Comparison of ENCODE assay signal across 13 mouse cellular contexts in genomic region chr6:128349711-128350110, GRCm38 (mm10). TPM values are rescaled to one million over a fixed set of nuclear protein-coding genes. Genes with fewer than 3 reads are reported as not detected.
A peak's percentile ranks its signal among the peaks of the same experiment; 100 is the strongest.
DNase-seq lines count a peak whose midpoint lies in the region; ATAC-seq and TF ChIP-seq lines count a peak whose summit lies in the region.
"Had no signal": no experiment of that assay in that cellular context is flagged by ENCODE, and none has a peak within 500 bp of the region (broad histone marks: within the 10 kb centered on the region; RNA-seq: fewer than 3 reads in every experiment).

No protein-coding gene starts in this region.

- DNase-seq in forebrain, embryonic 14.5 days (ENCODE audit: low spot score) = peak; percentile 19
- DNase-seq in left cerebral cortex, adult 2 months (ENCODE audit: extremely low spot score in 1 of 2, low spot score in 2 of 2) = no peak
- no peak for DNase-seq in left cerebral cortex, adult 8-10 months (ENCODE audit: low spot score in 2 of 2)
- peak; percentile 78 for DNase-seq in 416B (ENCODE audit: low read depth)
- DNase-seq in spleen, postnatal 36 days (ENCODE audit: low spot score in 2 of 2) = no peak
- DNase-seq: adrenal gland, postnatal 14 days; thymus, postnatal 25 days had no signal

- no peak overlapping the region for H3K4me3 ChIP-seq in forebrain, embryonic 14.5 days (ENCODE audit: low read depth, low read length)
- no peak overlapping the region for H3K4me3 ChIP-seq in forebrain, embryonic 12.5 days (replicated peaks)
- H3K4me3 ChIP-seq in left cerebral cortex, adult 2 months = no peak overlapping the region
- no peak overlapping the region for H3K4me3 ChIP-seq in hindbrain, embryonic 12.5 days
- H3K4me3 ChIP-seq: limb, embryonic 13.5 days had no signal

- H3K27ac ChIP-seq in forebrain, embryonic 14.5 days (ENCODE audit: low read depth, low read length) = no peak overlapping the region
- H3K27ac ChIP-seq in forebrain, embryonic 12.5 days = no peak overlapping the region
- H3K27ac ChIP-seq in left cerebral cortex, adult 2 months = peak overlapping the region; percentile 38
- H3K27ac ChIP-seq in hindbrain, embryonic 12.5 days = peak overlapping the region; percentile 32; the same call in 1 of the 2 replicates
- H3K27ac ChIP-seq: limb, embryonic 13.5 days had no signal

- no peak for ATAC-seq in forebrain, embryonic 14.5 days
- ATAC-seq in forebrain, embryonic 12.5 days (ENCODE audit: low FRiP score) = no peak
- no peak for ATAC-seq in hindbrain, embryonic 12.5 days (ENCODE audit: low FRiP score)
- no peak for ATAC-seq in erythroblast, adult 5-6 weeks (replicated peaks; ENCODE audit: low FRiP score, poor library complexity, severe bottlenecking)

- peaks cover 9% of the 10 kb centered on the region; the same call in 1 of the 2 replicates for H3K4me1 ChIP-seq in forebrain, embryonic 14.5 days (ENCODE audit: control insufficient read depth, insufficient read depth, low read length)
- H3K4me1 ChIP-seq in forebrain, embryonic 12.5 days = peaks cover 17% of the 10 kb centered on the region
- peaks cover 12% of the 10 kb centered on the region for H3K4me1 ChIP-seq in hindbrain, embryonic 12.5 days

- no peak overlapping the region for H3K9ac ChIP-seq in forebrain, embryonic 14.5 days (ENCODE audit: low read length)
- no peak overlapping the region for H3K9ac ChIP-seq in forebrain, embryonic 12.5 days
- H3K9ac ChIP-seq in hindbrain, embryonic 12.5 days = no peak overlapping the region
- H3K9ac ChIP-seq: limb, embryonic 13.5 days had no signal

- no peak for TF ChIP-seq CTCF in left cerebral cortex, adult 2 months (IDR thresholded peaks at IDR 0.05)

- 51% methylated on average over 7 of the region's 7 CpGs for WGBS in forebrain, embryonic 14.5 days
- WGBS in forebrain, embryonic 12.5 days = 60% methylated on average over 7 of the region's 7 CpGs
- WGBS in hindbrain, embryonic 12.5 days = 38% methylated on average over 7 of the region's 7 CpGs

- no peaks in the 10 kb centered on the region for H3K9me3 ChIP-seq in forebrain, embryonic 14.5 days (replicated peaks; ENCODE audit: control insufficient read depth, low read length)
- no peaks in the 10 kb centered on the region for H3K9me3 ChIP-seq in forebrain, embryonic 12.5 days
- no peaks in the 10 kb centered on the region for H3K9me3 ChIP-seq in hindbrain, embryonic 12.5 days (replicated peaks)
- H3K9me3 ChIP-seq: limb, embryonic 13.5 days had no signal

- H3K27me3 ChIP-seq in forebrain, embryonic 14.5 days (replicated peaks; ENCODE audit: control insufficient read depth, insufficient read depth, low read length) = no peaks in the 10 kb centered on the region
- H3K27me3 ChIP-seq in forebrain, embryonic 12.5 days = no peaks in the 10 kb centered on the region
- no peaks in the 10 kb centered on the region for H3K27me3 ChIP-seq in hindbrain, embryonic 12.5 days
- H3K27me3 ChIP-seq: CH12.LX; limb, embryonic 13.5 days had no signal

- H3K36me3 ChIP-seq in forebrain, embryonic 14.5 days (ENCODE audit: control insufficient read depth, insufficient read depth, low read length) = peaks cover 5% of the 10 kb centered on the region; the same call in 1 of the 2 replicates
- H3K36me3 ChIP-seq in forebrain, embryonic 12.5 days (replicated peaks) = peaks cover 8% of the 10 kb centered on the region
- H3K36me3 ChIP-seq in hindbrain, embryonic 12.5 days = peaks cover 9% of the 10 kb centered on the region; the same call in 1 of the 2 replicates

- intact Hi-C loops in left cerebral cortex, adult 2 months (cut with DNase I) = no loop called here

- H3K4me2 ChIP-seq in forebrain, embryonic 14.5 days (ENCODE audit: low read length) = no peak overlapping the region
- H3K4me2 ChIP-seq in forebrain, embryonic 12.5 days = no peak overlapping the region
- no peak overlapping the region for H3K4me2 ChIP-seq in hindbrain, embryonic 12.5 days (replicated peaks)
- H3K4me2 ChIP-seq: limb, embryonic 13.5 days had no signal

RNA-seq across cellular contexts. Expression of gene Tulp3, which starts 5.9 kb away (rescaled TPM):
- polyA plus RNA-seq in forebrain, embryonic 14.5 days (2014; fragmentation: Nextera tagmentation; extraction: Ambion mirVana) = 10.4 and 11.5 TPM in 2 replicates
- 15.4 and 19.7 TPM in 2 replicates for polyA plus RNA-seq in forebrain, embryonic 12.5 days (2016; fragmentation: Nextera tagmentation; extraction: Ambion mirVana)
- 10 to 100 TPM; 20.1 to 21.9 TPM for total RNA-seq in left cerebral cortex, adult 2 months (2021)
- total RNA-seq in left cerebral cortex, adult 8-10 months (2022) = 10 to 100 TPM; 16.6 to 22.1 (median 20.2) TPM
- polyA plus RNA-seq in hindbrain, embryonic 12.5 days (2016; fragmentation: Nextera tagmentation; extraction: Ambion mirVana) = 22.0 and 22.2 TPM in 2 replicates
- 0.38 and 0.42 TPM in 2 replicates for total RNA-seq in erythroblast, adult 5-6 weeks (2015; ENCODE audit: low replicate concordance)
- total RNA-seq in erythroblast, adult 5-6 weeks (2017; ENCODE audit: low replicate concordance) = not detected in 2 replicates

RNA-seq across cellular contexts. Expression of gene Rhno1, which starts 13.0 kb away (rescaled TPM):
- 128 and 131 TPM in 2 replicates for polyA plus RNA-seq in forebrain, embryonic 14.5 days (2014; fragmentation: Nextera tagmentation; extraction: Ambion mirVana)
- polyA plus RNA-seq in forebrain, embryonic 12.5 days (2016; fragmentation: Nextera tagmentation; extraction: Ambion mirVana) = 178 and 183 TPM in 2 replicates
- 10 to 100 TPM; 18.4 to 19.1 TPM for total RNA-seq in left cerebral cortex, adult 2 months (2021)
- total RNA-seq in left cerebral cortex, adult 8-10 months (2022) = 10 to 100 TPM; 17.3 to 20.1 (median 18.8) TPM
- 138 and 142 TPM in 2 replicates for polyA plus RNA-seq in hindbrain, embryonic 12.5 days (2016; fragmentation: Nextera tagmentation; extraction: Ambion mirVana)
- 37.4 and 39.6 TPM in 2 replicates for total RNA-seq in erythroblast, adult 5-6 weeks (2015; ENCODE audit: low replicate concordance)
- 19.5 and 38.2 TPM in 2 replicates for total RNA-seq in erythroblast, adult 5-6 weeks (2017; ENCODE audit: low replicate concordance)

RNA-seq across cellular contexts. Expression of gene Foxm1, which starts 13.1 kb away (rescaled TPM):
- polyA plus RNA-seq in forebrain, embryonic 14.5 days (2014; fragmentation: Nextera tagmentation; extraction: Ambion mirVana) = 18.4 and 21.5 TPM in 2 replicates
- polyA plus RNA-seq in forebrain, embryonic 12.5 days (2016; fragmentation: Nextera tagmentation; extraction: Ambion mirVana) = 74.6 and 86.2 TPM in 2 replicates
- total RNA-seq in left cerebral cortex, adult 2 months (2021) = 1 to 10 TPM; 1.1 to 2.1 TPM
- 1 to 10 TPM in 3 of 4 experiments, under 1 TPM in 1; 0.81 to 1.8 (median 1.7) TPM for total RNA-seq in left cerebral cortex, adult 8-10 months (2022)
- polyA plus RNA-seq in hindbrain, embryonic 12.5 days (2016; fragmentation: Nextera tagmentation; extraction: Ambion mirVana) = 36.1 and 40.3 TPM in 2 replicates
- 17.7 and 25.9 TPM in 2 replicates for total RNA-seq in erythroblast, adult 5-6 weeks (2015; ENCODE audit: low replicate concordance)
- 14.1 and 29.7 TPM in 2 replicates for total RNA-seq in erythroblast, adult 5-6 weeks (2017; ENCODE audit: low replicate concordance)

RNA-seq across cellular contexts. Expression of gene Tex52, which starts 25.5 kb away (rescaled TPM):
- polyA plus RNA-seq in forebrain, embryonic 14.5 days (2014; fragmentation: Nextera tagmentation; extraction: Ambion mirVana) = 0.32 and 0.61 TPM in 2 replicates
- 0.88 and 1.0 TPM in 2 replicates for polyA plus RNA-seq in forebrain, embryonic 12.5 days (2016; fragmentation: Nextera tagmentation; extraction: Ambion mirVana)
- 1 to 10 TPM in 1 of 2 experiments, under 1 TPM in 1; 0.79 to 1.1 TPM for total RNA-seq in left cerebral cortex, adult 2 months (2021)
- total RNA-seq in left cerebral cortex, adult 8-10 months (2022) = 1 to 10 TPM; 1.6 to 2.3 (median 1.9) TPM
- 0.65 and 0.76 TPM in 2 replicates for polyA plus RNA-seq in hindbrain, embryonic 12.5 days (2016; fragmentation: Nextera tagmentation; extraction: Ambion mirVana)
- total RNA-seq in erythroblast, adult 5-6 weeks (2015; ENCODE audit: low replicate concordance) = not detected in 2 replicates
- not detected in 2 replicates for total RNA-seq in erythroblast, adult 5-6 weeks (2017; ENCODE audit: low replicate concordance)
- total RNA-seq: adrenal gland, postnatal 14 days; CH12.LX had no signal

RNA-seq across cellular contexts. Expression of gene Gm44596, which starts 25.6 kb away (rescaled TPM):
- polyA plus RNA-seq in forebrain, embryonic 14.5 days (2014; fragmentation: Nextera tagmentation; extraction: Ambion mirVana) = not detected in 2 replicates
- polyA plus RNA-seq in forebrain, embryonic 12.5 days (2016; fragmentation: Nextera tagmentation; extraction: Ambion mirVana) = not detected in 2 replicates
- not detected for total RNA-seq in left cerebral cortex, adult 2 months (2021)
- not detected for total RNA-seq in left cerebral cortex, adult 8-10 months (2022)
- not detected in 2 replicates for polyA plus RNA-seq in hindbrain, embryonic 12.5 days (2016; fragmentation: Nextera tagmentation; extraction: Ambion mirVana)
- not detected in 2 replicates for total RNA-seq in erythroblast, adult 5-6 weeks (2015; ENCODE audit: low replicate concordance)
- not detected in 2 replicates for total RNA-seq in erythroblast, adult 5-6 weeks (2017; ENCODE audit: low replicate concordance)
- total RNA-seq: adrenal gland, postnatal 14 days; CH12.LX had no signal
- polyA plus RNA-seq: frontal cortex, adult 2 months; limb, embryonic 13.5 days had no signal

Comparison
In these comparisons a context has a peak if more than half of its experiments do, and no peak if none do; other contexts are left out.
1. DNase-seq: peak in forebrain, embryonic 14.5 days (single experiment) and 416B (single experiment); none in left cerebral cortex, adult 2 months (0 of 2), left cerebral cortex, adult 8-10 months (0 of 2) and spleen, postnatal 36 days (0 of 2).
2. H3K27ac ChIP-seq: peak in left cerebral cortex, adult 2 months (single experiment) and hindbrain, embryonic 12.5 days (single experiment); none in forebrain, embryonic 14.5 days (single experiment) and forebrain, embryonic 12.5 days (single experiment).
3. RNA of gene Tulp3, which starts 5.9 kb away (total RNA-seq): 20.1 to 21.9 TPM in left cerebral cortex, adult 2 months and 16.6 to 22.1 TPM in left cerebral cortex, adult 8-10 months; 0.38 to 0.42 TPM in erythroblast, adult 5-6 weeks; every median in the first group is over 10 times any median in the second.
4. RNA of gene Foxm1, which starts 13.1 kb away (total RNA-seq): 14.1 to 29.7 TPM in erythroblast, adult 5-6 weeks; 1.1 to 2.1 TPM in left cerebral cortex, adult 2 months and 0.81 to 1.8 TPM in left cerebral cortex, adult 8-10 months; every median in the first group is over 4 times any median in the second.